ENCODE assay signal across 8 mouse cellular contexts in the genomic region with DNA sequence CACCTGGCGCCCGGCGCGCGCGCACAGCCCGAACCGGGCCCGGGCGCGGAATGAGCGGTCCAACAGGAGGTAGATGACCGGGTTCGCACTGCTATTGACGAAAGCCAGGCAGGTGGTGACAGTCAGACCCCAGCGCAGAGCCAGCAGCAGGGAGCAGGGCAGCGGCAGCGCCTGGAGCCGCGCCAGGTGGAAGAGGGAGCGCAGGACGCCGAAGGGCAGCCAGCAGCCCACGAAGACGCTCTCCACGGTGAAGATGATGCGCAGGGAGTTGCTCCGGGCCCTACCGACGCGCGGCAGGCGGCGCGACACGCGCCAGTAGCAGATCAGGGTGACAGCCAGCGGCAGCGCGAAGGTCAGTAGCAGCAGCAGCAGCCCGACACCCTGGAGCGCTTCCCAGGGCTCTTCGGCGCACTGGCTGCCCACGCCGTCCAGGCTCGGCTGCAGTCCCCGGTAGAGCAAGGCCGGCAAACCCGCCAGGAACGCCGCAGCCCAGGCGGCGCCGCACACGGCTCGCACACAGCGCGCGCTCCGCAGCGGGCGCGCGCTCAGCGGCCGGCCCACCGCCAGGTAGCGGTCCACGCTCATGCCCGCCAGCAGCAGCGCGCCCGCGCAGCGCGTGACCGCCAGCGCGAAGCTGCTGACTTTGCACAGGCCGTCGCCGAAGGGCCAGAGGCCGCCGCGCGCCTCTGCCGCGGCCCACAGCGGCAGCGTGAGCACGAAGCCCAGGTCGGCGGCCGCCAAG. TPM values are rescaled to one million over a fixed set of nuclear protein-coding genes. Genes with fewer than 3 reads are reported as not detected.
DNase-seq lines count a peak whose midpoint lies in the region; ATAC-seq and TF ChIP-seq lines count a peak whose summit lies in the region.

No protein-coding gene starts in this region.

- H3K36me3 ChIP-seq in G1E (replicated peaks): no peaks in the 10 kb centered on the region
- H3K36me3 ChIP-seq in lung, embryonic 15.5 days: no peaks in the 10 kb centered on the region

- intact Hi-C loops in heart, postnatal 36 days (cut with DNase I): no loop called here

- H3K27me3 ChIP-seq in G1E (ENCODE audit: insufficient read depth, low read length): peaks cover 56% of the 10 kb centered on the region
- H3K27me3 ChIP-seq in cerebellum, adult 2 months (ENCODE audit: control insufficient read depth, insufficient read depth, low read length): no peaks in the 10 kb centered on the region
- H3K27me3 ChIP-seq in lung, embryonic 15.5 days: peaks cover 66% of the 10 kb centered on the region

- peaks cover 15% of the 10 kb centered on the region for H3K9me3 ChIP-seq in G1E (replicated peaks)
- H3K9me3 ChIP-seq in lung, embryonic 15.5 days: no peaks in the 10 kb centered on the region

- H3K4me2 ChIP-seq in lung, embryonic 15.5 days: peak overlapping the region; percentile 94

- ATAC-seq in G1E (ENCODE audit: extremely low read depth, insufficient number of reproducible peaks, low FRiP score, poor library complexity, severe bottlenecking): no peak
- peak; percentile 73 for ATAC-seq in lung, embryonic 15.5 days (ENCODE audit: borderline replicate concordance, extremely low read depth, low FRiP score, low TSS enrichment)

- peak; percentile 68 for TF ChIP-seq POLR2A in cerebellum, adult 2 months (IDR thresholded peaks at IDR 0.05; ENCODE audit: borderline replicate concordance, insufficient read depth, low read length)

- H3K27ac ChIP-seq in cerebellum, adult 2 months (ENCODE audit: insufficient read depth, low read length): peak overlapping the region; percentile 87
- no peak overlapping the region for H3K27ac ChIP-seq in lung, embryonic 15.5 days

- no peak overlapping the region; the same call in 1 of the 2 replicates for H3K9ac ChIP-seq in lung, embryonic 15.5 days

- DNase-seq in G1E (ENCODE audit: low spot score): no peak
- peak; percentile 86 to 89 for DNase-seq in cerebellum, adult 2 months
- DNase-seq in forelimb bud, embryonic 11.5 days (ENCODE audit: low read depth, low spot score): peak; percentile 62
- DNase-seq in heart, postnatal 36 days: peak; percentile 46 to 56
- DNase-seq in layer of hippocampus, adult 9-11 months: peak; percentile 57
- DNase-seq in retina, postnatal 1 day: peak; percentile 79
- no peak for DNase-seq in T-cell, adult 2 months (ENCODE audit: low spot score)

- H3K4me1 ChIP-seq in G1E (ENCODE audit: insufficient read depth, low read depth, low read length): peaks cover 33% of the 10 kb centered on the region
- H3K4me1 ChIP-seq in cerebellum, adult 2 months (ENCODE audit: control insufficient read depth, insufficient read depth, low read length): no peaks in the 10 kb centered on the region; the same call in 1 of the 2 replicates
- H3K4me1 ChIP-seq in lung, embryonic 15.5 days: peaks cover 14% of the 10 kb centered on the region

- under 1% methylated on average over 95 of the region's 95 CpGs for WGBS in cerebellum, adult 2 months
- under 1% methylated on average over 95 of the region's 95 CpGs for WGBS in lung, embryonic 15.5 days

- no peak for TF ChIP-seq CTCF in G1E (IDR thresholded peaks at IDR 0.05; ENCODE audit: low read depth, low read length)
- TF ChIP-seq CTCF in cerebellum, adult 2 months (IDR thresholded peaks at IDR 0.05; ENCODE audit: borderline replicate concordance, insufficient read depth, low read depth, low read length): no peak

- peak overlapping the region; percentile 9; the same call in 1 of the 2 replicates for H3K4me3 ChIP-seq in G1E (ENCODE audit: low read depth, low read length)
- H3K4me3 ChIP-seq in cerebellum, adult 2 months (replicated peaks; ENCODE audit: insufficient read depth, low read depth, low read length): peak overlapping the region; percentile 74
- peak overlapping the region; percentile 51 for H3K4me3 ChIP-seq in lung, embryonic 15.5 days

RNA-seq across cellular contexts. Expression of gene Gpr25, which starts 0.6 kb away (rescaled TPM):
- total RNA-seq in G1E (2014; fragmentation: Nextera tagmentation) (not detected in 2 replicates), G1E (2017) (not detected in 2 replicates)
- not detected in 2 replicates for polyA plus RNA-seq in G1E (2012)
- polyA plus RNA-seq in cerebellum, adult 2 months (2012; rRNA removed): 7.0 and 7.7 TPM in 2 replicates
- not detected for total RNA-seq in heart, postnatal 36 days (2021)
- polyA plus RNA-seq in lung, embryonic 15.5 days (2015; fragmentation: Nextera tagmentation; extraction: Ambion mirVana): not detected in 2 replicates

RNA-seq across cellular contexts. Expression of gene Inava, which starts 26.0 kb away (rescaled TPM):
- total RNA-seq in G1E (2014; fragmentation: Nextera tagmentation) (not detected in 2 replicates), G1E (2017) (0.11 and 0.17 TPM in 2 replicates)
- 0.13 and 0.21 TPM in 2 replicates for polyA plus RNA-seq in G1E (2012)
- polyA plus RNA-seq in cerebellum, adult 2 months (2012; rRNA removed): 1.4 and 1.8 TPM in 2 replicates
- total RNA-seq in heart, postnatal 36 days (2021): not detected
- 15.7 and 16.0 TPM in 2 replicates for polyA plus RNA-seq in lung, embryonic 15.5 days (2015; fragmentation: Nextera tagmentation; extraction: Ambion mirVana)

RNA-seq across cellular contexts. Expression of gene Mroh3, which starts 47.4 kb away (rescaled TPM):
- total RNA-seq in G1E (2014; fragmentation: Nextera tagmentation): not detected in 2 replicates
- total RNA-seq in G1E (2017): 0.27 TPM in 1 of 2 replicates, not detected in the other
- polyA plus RNA-seq in G1E (2012): not detected in 2 replicates
- 0.63 and 1.0 TPM in 2 replicates for polyA plus RNA-seq in cerebellum, adult 2 months (2012; rRNA removed)
- total RNA-seq in heart, postnatal 36 days (2021): not detected
- 0.17 and 0.25 TPM in 2 replicates for polyA plus RNA-seq in lung, embryonic 15.5 days (2015; fragmentation: Nextera tagmentation; extraction: Ambion mirVana)

Comparison
In these comparisons a context has a peak if more than half of its experiments do, and no peak if none do; other contexts are left out.
1. DNase-seq: peak in cerebellum, adult 2 months (2 of 2), forelimb bud, embryonic 11.5 days (single experiment), heart, postnatal 36 days (2 of 2), layer of hippocampus, adult 9-11 months (single experiment) and retina, postnatal 1 day (single experiment); none in G1E (single experiment) and T-cell, adult 2 months (single experiment).
2. H3K4me3 ChIP-seq: peak in every context shown above with its lines; median percentile 74 in cerebellum, adult 2 months; 51 in lung, embryonic 15.5 days; 9 in G1E.